Mouse (Mus musculus) kidney, embryonic 16.5 days (tissue): ENCODE measurements around the gene Selenof. TPM values are rescaled to one million over a fixed set of nuclear protein-coding genes. Genes with fewer than 3 reads are reported as not detected.

Experiments used
- ATAC-seq: fragments of 200-750 bp; cut with Nextera tagmentation; 2 replicates; pipeline ENCODE4 v1.8.0; 2017; ENCODE audit warnings: moderate TSS enrichment; ENCODE audit not compliant: low FRiP score, low TSS enrichment
- H3K27ac ChIP-seq: fragments of 300-500 bp; sonication (generic); 2 replicates; pipeline ENCODE4 v1.5.1; 2014; ENCODE audit warnings: low read length
- H3K27me3 ChIP-seq: fragments of 300-500 bp; sonication (generic); 2 replicates; pipeline ENCODE4 v1.6.1; 2014; ENCODE audit warnings: low read length, control low read depth, mixed read lengths; ENCODE audit not compliant: insufficient read depth
- H3K36me3 ChIP-seq: fragments of 300-500 bp; sonication (generic); 2 replicates; pipeline ENCODE4 v1.6.1; 2014; ENCODE audit warnings: low read length, control low read depth, mixed read lengths; ENCODE audit not compliant: insufficient read depth
- H3K4me1 ChIP-seq: fragments of 300-500 bp; sonication (generic); 2 replicates; pipeline ENCODE4 v1.6.1; 2014; ENCODE audit warnings: low read length, control low read depth, mixed read lengths; ENCODE audit not compliant: insufficient read depth
- H3K4me2 ChIP-seq: fragments of 300-500 bp; sonication (generic); replicated peaks from 2 replicates; pipeline ENCODE4 v1.6.1; 2014; ENCODE audit warnings: low read depth, low read length
- H3K4me3 ChIP-seq: fragments of 300-500 bp; sonication (generic); 2 replicates; pipeline ENCODE4 v1.5.1; 2014; ENCODE audit warnings: mild to moderate bottlenecking, low read length
- H3K9ac ChIP-seq: fragments of 300-500 bp; sonication (generic); replicated peaks from 2 replicates; pipeline ENCODE4 v1.6.1; 2014; ENCODE audit warnings: low read length
- H3K9me3 ChIP-seq: fragments of 300-500 bp; sonication (generic); 2 replicates; pipeline ENCODE4 v1.6.1; 2016; ENCODE audit warnings: low read length, control low read depth
- WGBS: fragments of 180-500 bp; shearing (Covaris S2); extraction: QIAGEN DNeasy Blood & Tissue Kit; methylation state at CpG from one replicate; pipeline ENCODE4 v1.1.7; 2014; 5-methylcytosine and 5-hydroxymethylcytosine counted together
- polyA plus RNA-seq: library from polyadenylated mRNA; unstranded; fragments of >200 nt; fragmentation: Nextera tagmentation; extraction: Ambion mirVana; gene quantifications from 2 replicates; pipeline ENCODE4 v1.2.1, GENCODE M21; 2015

The Selenof gene
- 645 and 709 TPM in 2 replicates for polyA plus RNA-seq

DNA sequence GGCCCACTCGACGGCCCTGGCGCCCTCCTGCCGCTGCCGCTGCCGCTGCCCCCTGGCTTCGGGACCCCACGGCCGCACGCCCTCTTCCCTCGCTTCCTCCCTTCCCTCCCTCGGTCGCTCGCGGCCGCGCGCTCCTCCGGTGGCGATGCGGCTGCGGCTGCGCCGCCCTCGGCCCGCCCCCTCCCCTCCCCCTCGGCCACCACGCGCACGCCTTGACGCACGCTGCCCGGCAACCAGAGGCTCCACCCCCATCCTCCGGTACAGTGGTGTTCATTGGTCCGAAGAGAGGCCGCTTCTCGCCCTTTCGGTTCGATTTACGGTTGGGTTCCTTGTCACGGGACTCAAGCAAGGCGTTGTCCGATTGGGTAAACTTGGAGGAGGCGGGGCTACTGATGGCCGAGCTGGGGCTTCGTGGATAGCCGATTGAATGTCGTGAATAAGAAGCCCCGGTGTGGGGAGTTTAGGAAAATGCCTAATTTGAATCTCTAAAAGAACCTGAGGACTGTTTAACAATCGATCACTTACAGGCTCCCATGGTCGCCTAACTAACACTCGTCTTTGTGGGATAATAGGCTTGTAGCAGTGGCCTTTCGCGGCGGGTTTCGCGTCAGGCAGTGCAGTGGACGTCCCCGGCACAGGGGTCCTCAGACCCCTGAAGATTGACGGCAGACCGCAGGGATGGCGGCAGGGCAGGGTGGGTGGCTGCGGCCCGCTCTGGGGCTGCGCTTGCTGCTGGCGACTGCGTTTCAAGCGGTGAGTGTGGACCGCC is at the start of gene Selenof, which contains the start of gene Hs2st1:
Gene Selenof, plus strand, starts transcription at position 258 of the 769 bp plus-strand sequence.
Gene Hs2st1, minus strand, starts transcription at position 135 of the 769 bp plus-strand sequence.
- ATAC-seq, result peak; percentile 98
- WGBS, result under 1% methylated on average over 47 of the region's 69 CpGs
- H3K36me3 ChIP-seq, result 0 out of 2 replicates have a peak, but pooled peaks cover 6% of the 10 kb centered on the region

GRCm38 (mm10) chr3:144527918-144528317 is 42.2 kb upstream of the Selenof start:
- no peaks in the 10 kb centered on the region for H3K9me3 ChIP-seq
- H3K36me3 ChIP-seq, result no peaks in the 10 kb centered on the region
- no peaks in the 10 kb centered on the region for H3K27me3 ChIP-seq
- H3K4me3 ChIP-seq, result no peak overlapping the region
- no peak overlapping the region for H3K27ac ChIP-seq
- no peak overlapping the region for H3K9ac ChIP-seq
- WGBS, result 91% methylated on average over 7 of the region's 7 CpGs
- no peak for ATAC-seq
- H3K4me1 ChIP-seq, result 0 out of 2 replicates have a peak, but pooled peaks cover 8% of the 10 kb centered on the region
- no peak overlapping the region for H3K4me2 ChIP-seq

More for the DNA sequence above, at the start of gene Selenof, which contains the start of gene Hs2st1:
- H3K27me3 ChIP-seq, result no peaks in the 10 kb centered on the region
- H3K4me1 ChIP-seq, result peaks cover 28% of the 10 kb centered on the region; the same call in 1 of the 2 replicates
- peak within 1 kb of the TSS; percentile 95 for H3K4me2 ChIP-seq
- no peaks in the 10 kb centered on the region for H3K9me3 ChIP-seq
- peak within 1 kb of the TSS; percentile 90 for H3K27ac ChIP-seq
- peak within 1 kb of the TSS; percentile 90 for H3K4me3 ChIP-seq
- peak within 1 kb of the TSS; percentile 97 for H3K9ac ChIP-seq

GRCm38 (mm10) chr3:144531023-144531422 is 39.1 kb upstream of the Selenof start:
- no peak overlapping the region for H3K9ac ChIP-seq
- H3K4me1 ChIP-seq, result 0 out of 2 replicates have a peak, but pooled peaks cover 8% of the 10 kb centered on the region
- H3K9me3 ChIP-seq, result no peaks in the 10 kb centered on the region
- no peak overlapping the region for H3K27ac ChIP-seq
- H3K27me3 ChIP-seq, result no peaks in the 10 kb centered on the region
- H3K4me3 ChIP-seq, result no peak overlapping the region
- 39% methylated on average over 5 of the region's 5 CpGs for WGBS
- no peaks in the 10 kb centered on the region for H3K36me3 ChIP-seq
- ATAC-seq, result no peak
- H3K4me2 ChIP-seq, result no peak overlapping the region

DNA sequence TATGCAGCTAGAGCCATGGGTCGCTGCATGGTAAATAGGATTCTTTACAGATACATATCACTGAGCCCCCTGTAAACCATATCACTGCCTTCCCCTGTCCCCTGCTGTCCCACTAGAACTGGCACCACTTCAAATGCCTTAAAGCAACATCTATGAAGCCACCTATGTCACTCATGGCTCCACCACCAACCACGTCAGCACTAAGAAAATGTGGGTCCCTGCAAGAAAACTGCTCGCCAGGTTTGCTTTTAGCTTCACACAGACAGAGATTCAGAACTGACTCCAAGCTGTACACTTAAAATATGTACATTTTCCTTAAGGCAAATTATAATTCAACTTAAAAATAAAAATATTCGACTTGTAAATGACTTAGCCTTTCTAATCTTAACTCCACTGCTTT is 35.0 kb upstream of the Selenof start:
- H3K4me2 ChIP-seq, result no peak overlapping the region
- H3K27ac ChIP-seq, result no peak overlapping the region
- H3K4me3 ChIP-seq, result no peak overlapping the region
- WGBS, result 93% methylated on average over 4 of the region's 4 CpGs
- no peaks in the 10 kb centered on the region for H3K27me3 ChIP-seq
- no peaks in the 10 kb centered on the region for H3K9me3 ChIP-seq
- ATAC-seq, result no peak
- H3K9ac ChIP-seq, result no peak overlapping the region
- 0 out of 2 replicates have a peak, but pooled peaks cover 8% of the 10 kb centered on the region for H3K4me1 ChIP-seq
- no peaks in the 10 kb centered on the region for H3K36me3 ChIP-seq

DNA sequence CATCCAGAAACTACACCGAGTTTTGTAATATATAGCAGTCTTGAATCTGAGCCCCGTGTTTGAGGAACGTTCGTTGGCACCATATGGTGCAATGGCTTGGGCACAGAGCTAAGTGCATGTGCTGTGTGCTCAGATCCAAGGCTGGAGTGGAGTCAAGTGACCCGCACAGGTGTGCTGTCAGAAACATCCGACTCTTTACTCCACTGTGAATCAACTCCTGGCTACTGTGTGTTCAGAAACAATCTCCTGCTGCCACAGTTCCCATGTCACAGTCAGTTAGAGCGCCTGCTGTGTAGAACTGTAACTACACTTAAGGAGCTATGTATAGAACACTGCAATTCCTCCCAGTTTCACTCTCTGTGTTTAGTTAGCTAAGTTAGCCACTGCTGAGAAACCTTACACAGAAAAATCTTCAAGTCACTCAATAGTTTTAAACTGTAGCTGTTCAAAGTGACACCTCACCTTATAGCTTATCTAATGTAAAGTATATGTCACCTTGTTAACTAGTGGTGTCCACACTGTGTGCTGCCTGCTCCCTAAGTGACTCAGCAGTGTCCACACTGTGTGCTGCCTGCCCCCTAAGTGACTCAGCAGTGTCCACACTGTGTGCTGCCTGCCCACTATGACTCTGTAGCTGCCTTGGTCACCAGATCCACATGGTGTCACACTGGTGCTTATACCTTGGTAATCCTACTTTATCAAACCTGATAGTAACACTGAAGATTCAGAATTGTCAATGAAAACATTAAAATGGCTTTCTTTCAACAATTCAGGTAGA is 32.8 kb upstream of the Selenof start:
- Histone ChIP-seq H3K9me3 (no peaks in the 10 kb centered on the region), H3K4me2 (no peak overlapping the region), H3K27me3 (no peaks in the 10 kb centered on the region), H3K4me3 (no peak overlapping the region), H3K27ac (no peak overlapping the region), H3K9ac (no peak overlapping the region), H3K36me3 (no peaks in the 10 kb centered on the region), H3K4me1 (peaks cover 11% of the 10 kb centered on the region; the same call in 1 of the 2 replicates)
- no peak for ATAC-seq
- 85% methylated on average over 7 of the region's 7 CpGs for WGBS

DNA sequence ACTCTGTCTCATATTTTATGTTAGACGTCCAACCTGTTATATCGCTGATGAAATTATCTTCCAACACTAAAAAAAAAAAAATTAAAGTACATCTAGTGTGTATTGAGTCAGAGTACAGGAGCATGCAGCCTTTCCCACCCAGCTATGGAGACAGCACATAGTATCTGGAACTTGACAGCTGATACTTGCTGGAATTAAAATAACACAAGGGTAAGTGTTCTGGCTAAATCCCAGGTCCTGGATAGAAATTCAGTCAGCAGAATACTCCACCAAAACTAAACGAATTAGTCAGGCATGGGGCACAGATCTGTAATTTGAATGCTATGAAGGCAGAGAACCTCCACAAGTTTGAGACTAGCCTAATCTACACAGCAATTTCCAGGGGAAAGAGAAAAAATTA is 31.1 kb upstream of the Selenof start:
- Histone ChIP-seq H3K4me1 (peaks cover 12% of the 10 kb centered on the region; the same call in 1 of the 2 replicates), H3K4me3 (no peak overlapping the region), H3K9me3 (no peaks in the 10 kb centered on the region), H3K27me3 (no peaks in the 10 kb centered on the region), H3K9ac (no peak overlapping the region), H3K4me2 (no peak overlapping the region), H3K36me3 (no peaks in the 10 kb centered on the region), H3K27ac (no peak overlapping the region)
- WGBS, result 83% methylated on average over 3 of the region's 3 CpGs
- no peak for ATAC-seq

DNA sequence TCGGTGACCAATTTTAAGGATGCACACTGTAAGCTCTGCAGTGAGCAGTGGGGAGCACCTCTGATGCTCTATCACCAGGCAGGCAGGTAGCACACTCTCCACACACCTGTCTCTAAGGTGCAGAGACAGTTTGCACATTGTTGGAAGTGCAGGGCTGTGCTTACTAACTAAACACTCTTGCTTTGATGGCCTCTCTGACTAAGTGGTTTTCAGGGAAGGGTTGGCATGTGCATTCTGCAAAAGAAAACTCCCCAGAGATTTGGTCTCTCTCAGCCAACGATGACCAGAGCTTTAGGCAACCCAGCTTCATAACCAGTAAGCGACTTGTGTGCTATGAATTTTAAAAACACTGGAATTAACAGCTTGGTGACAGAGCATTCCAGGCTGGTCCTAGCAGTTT is 29.3 kb upstream of the Selenof start:
- no peaks in the 10 kb centered on the region for H3K36me3 ChIP-seq
- H3K4me1 ChIP-seq, result peaks cover 13% of the 10 kb centered on the region
- no peaks in the 10 kb centered on the region for H3K9me3 ChIP-seq
- no peak overlapping the region for H3K4me2 ChIP-seq
- no peak overlapping the region for H3K9ac ChIP-seq
- no peaks in the 10 kb centered on the region for H3K27me3 ChIP-seq
- no peak overlapping the region for H3K27ac ChIP-seq
- H3K4me3 ChIP-seq, result no peak overlapping the region
- 79% methylated on average over 3 of the region's 3 CpGs for WGBS
- no peak for ATAC-seq

DNA sequence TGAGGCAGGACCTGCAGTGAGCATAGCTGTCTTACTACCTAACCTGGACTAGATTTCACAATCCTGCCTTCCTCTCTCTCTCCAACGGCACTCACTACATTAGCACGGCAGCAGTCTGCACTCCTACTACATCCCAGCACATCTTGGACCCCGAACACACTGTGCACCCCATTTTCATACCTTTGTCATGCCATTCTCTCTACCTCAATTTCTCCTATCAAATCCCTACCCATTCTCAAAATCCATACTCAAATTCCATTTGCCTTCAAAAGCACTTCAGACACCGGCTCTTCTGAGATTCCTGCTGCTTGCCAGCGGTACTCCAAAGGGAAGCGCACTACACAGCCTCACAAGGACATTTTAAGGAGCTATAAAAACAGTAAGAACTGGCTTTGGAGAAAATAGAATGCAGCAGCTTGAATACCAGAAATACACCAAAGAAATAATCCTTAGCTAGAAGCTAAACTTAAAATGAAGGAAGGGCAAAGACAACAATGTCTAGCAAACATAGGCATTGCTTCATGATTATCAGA is 28.1 kb upstream of the Selenof start:
- Histone ChIP-seq H3K9me3 (no peaks in the 10 kb centered on the region), H3K4me3 (no peak overlapping the region), H3K9ac (no peak overlapping the region), H3K27me3 (no peaks in the 10 kb centered on the region), H3K36me3 (no peaks in the 10 kb centered on the region), H3K27ac (no peak overlapping the region), H3K4me2 (no peak overlapping the region), H3K4me1 (peaks cover 21% of the 10 kb centered on the region)
- no peak for ATAC-seq
- 67% methylated on average over 6 of the region's 6 CpGs for WGBS

GRCm38 (mm10) chr3:144545152-144545551 is 25.0 kb upstream of the Selenof start:
- H3K27me3 ChIP-seq, result no peaks in the 10 kb centered on the region
- no peak for ATAC-seq
- 73% methylated on average over 7 of the region's 7 CpGs for whole genome bisulfite sequencing

More at GRCm38 (mm10) chr3:144545152-144545551, 25.0 kb upstream of the Selenof start:
- H3K4me1 ChIP-seq, result peaks cover 21% of the 10 kb centered on the region
- no peak overlapping the region for H3K27ac ChIP-seq
- no peak overlapping the region for H3K9ac ChIP-seq
- H3K4me2 ChIP-seq, result no peak overlapping the region
- no peak overlapping the region for H3K4me3 ChIP-seq
- H3K36me3 ChIP-seq, result no peaks in the 10 kb centered on the region
- H3K9me3 ChIP-seq, result no peaks in the 10 kb centered on the region
